Mouse (Mus musculus) right cerebral cortex, postnatal 36 days (tissue): ENCODE measurements at regions not wholly inside any gene's neighbourhood (a gene's known extent, or its start where the extent isn't known, plus 50 kb on each side); places are given as distances from the start of the nearest gene placed in this dataset.
A peak's percentile ranks its signal among the peaks of the same experiment; 100 is the strongest.

Experiments used
- DNase-seq, 2 experiments: peaks; one replicate each; pipeline ENCODE4 v3.0.0; 2022; ENCODE audit warnings: low spot score in 2 of 2, mixed read lengths in 1 of 2

DNA sequence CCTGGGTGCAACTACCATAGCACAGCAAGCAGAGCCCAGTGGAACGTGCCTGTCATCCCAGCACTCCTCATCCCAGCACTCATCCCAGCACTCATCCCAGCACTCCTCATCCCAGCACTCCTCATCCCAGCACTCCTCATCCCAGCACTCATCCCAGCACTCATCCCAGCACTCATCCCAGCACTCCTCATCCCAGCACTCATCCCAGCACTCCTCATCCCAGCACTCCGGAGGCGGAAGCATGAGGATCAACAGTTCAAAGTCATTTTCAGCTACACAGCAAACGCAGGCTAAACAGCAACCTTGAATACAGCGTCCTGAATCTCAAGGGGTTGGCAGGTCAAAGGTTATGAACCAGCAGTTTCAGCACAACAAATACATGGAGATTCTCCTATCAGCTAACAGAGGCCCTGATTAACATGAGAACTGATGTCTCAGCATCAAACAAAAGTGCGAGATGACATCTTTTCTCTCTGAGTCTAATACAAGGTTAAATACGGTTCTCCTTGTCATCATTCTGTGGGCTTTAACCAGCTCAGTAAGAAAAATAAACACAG is 211.8 kb downstream of the Pdcd6ip start:
- no peak for DNase-seq

DNA sequence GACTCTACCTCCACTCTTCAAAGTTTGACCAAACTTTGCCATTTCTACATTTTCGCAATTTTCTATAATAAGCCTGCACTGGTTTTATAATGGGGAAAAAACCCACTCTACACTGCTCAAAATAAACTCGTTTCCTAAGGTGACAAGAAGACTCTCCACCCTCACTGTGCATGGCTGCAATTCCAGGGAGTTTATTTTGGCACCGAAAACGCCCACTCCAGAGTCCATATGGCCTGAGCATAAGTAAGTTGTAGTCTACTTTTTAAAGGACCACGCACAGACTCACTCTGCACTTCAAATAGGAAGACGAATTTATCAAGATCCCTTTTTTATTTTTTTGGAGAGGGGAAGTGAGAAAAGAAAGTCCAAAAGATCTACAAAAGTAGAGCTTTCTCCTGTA is 219.4 kb downstream of the Pdcd6ip start:
- peak; percentile 77 to 89 for DNase-seq

DNA sequence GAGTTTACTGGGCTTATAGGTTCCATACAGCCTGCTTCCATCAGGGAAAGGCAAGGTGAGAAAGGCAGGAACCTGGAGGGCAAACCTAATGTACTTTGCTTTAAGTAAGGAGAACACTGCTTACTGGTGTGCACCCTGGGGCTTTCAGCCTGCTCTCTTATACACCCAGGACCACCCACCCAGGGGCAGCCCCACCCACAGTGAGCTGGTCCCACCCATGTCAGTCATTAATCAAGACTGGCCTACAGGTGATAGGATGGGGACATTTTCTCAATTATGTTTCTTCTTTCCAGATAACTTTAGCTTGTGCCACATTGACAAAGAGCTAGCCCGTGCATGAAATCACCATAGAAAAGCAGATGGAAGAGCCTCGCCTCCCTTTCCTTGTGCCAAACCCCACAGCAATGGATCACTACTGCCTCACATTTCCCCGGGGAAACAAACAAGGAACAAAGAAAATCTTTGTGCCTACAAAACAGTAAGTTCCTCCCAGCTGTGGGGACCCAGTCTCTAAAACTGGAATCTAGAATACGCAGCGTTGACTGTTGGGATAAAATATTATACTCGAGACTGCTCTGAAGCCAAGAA is 221.5 kb downstream of the Pdcd6ip start:
- DNase-seq: no peak

DNA sequence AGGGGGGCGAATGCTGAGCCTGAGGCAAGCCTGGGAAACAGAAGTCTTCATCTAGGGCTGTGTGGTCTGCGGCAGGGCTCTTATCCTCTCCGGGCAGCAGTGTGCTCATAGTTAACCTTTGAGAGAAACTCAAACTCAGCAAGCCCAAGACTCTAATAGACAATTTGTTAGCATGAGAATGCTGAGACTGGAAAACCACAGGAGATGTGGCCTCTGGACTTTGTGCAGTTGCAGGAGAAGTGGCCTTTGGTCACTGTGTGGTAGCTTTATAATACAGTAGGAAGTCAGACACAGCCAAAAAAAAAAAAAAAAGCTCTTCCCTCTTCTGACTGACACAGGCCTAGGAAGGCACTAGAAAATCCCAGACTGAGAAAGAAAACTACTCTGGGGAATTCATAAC is 228.2 kb downstream of the Pdcd6ip start:
- DNase-seq: no peak

DNA sequence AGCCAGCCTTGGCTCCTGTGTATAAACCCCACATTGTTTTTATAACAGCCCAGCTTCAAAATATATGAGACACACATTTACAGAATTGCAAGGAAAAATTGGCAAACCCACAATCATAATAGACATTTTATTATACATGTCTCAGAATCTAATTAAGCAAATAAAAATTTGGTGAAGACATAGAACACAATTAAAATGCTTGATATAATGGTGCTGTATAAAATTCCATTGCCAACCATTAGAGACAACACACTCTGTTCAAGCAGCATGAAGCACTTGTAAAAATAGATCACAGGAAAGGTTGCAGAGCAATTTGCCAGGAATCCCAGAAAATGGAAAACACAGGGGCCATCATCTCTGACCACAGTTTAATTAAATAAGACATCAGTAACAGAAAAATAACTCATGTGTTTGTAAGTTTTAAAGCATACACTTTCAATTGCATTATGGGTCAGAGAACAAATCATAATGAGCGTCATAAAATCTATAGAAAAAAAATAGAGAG is 229.2 kb downstream of the Pdcd6ip start:
- no peak for DNase-seq

DNA sequence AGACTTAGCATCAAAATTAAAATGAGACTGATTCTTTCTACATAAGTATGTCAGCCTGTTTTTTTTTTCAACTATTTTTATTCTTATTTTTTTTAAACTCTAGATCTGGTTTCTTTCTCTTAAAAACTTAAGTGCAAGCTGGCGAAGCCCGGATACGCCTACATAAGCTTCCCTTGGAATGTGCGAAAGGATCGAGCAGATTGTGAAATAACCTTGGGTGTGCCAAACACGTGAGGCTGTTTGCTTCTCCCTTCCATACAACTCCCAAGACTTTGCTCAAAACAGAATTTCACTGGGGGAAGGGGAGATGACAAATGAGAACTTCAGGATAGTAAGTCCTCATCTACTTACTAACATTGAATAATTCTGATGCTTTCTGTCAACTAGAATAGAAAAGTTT is 236.3 kb downstream of the Pdcd6ip start:
- peak; percentile 79 to 85 for DNase-seq

DNA sequence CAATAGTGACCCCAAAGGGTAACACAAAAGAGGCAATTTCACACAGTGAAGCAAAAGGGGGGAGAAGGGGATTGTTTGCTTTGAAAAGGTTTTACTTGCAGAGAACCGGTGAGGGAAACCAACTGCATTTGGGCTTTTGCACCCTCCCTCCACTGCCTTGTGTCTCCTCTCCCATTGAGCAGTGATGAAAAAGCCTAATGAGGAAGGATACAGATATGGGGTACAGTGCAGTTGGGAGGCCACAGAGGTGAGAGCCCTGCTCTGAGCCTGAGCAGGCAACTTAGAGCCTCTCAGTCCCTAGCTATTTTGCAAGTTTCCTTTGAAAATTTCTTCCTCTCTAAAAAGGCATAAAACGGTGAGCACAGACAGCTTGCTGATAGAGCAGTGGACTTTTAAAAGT is 245.2 kb downstream of the Pdcd6ip start:
- DNase-seq: no peak

DNA sequence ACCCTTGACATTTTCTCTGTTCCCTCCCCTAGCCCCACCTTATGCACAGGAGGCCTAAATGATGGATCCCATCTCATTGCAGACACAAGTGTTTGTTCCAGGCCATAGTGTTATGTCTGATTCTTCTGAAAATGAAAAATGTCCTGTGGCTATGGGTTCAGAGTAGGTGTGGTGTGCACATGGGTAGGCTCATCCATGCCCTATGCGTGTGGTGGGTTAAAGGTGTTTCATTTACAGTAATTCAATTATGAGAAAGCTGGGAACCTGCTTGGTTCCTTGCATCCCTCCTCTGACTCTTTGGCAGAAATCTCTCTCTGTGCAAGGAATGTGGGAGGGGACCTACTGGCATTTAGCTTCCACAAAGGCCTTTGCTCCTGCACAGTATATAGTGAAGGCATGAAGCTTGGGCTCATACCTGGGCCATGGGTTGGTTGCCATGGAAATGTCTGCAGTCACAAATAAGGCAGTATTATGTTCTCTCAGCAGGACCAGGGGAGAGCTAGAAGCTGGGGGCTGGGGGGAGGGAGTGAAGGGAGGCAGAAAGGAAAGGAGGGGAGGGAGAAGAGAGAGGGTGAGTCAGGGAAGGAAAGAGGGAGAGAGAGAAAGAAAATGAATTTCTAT is 245.7 kb downstream of the Pdcd6ip start:
- no peak for DNase-seq

DNA sequence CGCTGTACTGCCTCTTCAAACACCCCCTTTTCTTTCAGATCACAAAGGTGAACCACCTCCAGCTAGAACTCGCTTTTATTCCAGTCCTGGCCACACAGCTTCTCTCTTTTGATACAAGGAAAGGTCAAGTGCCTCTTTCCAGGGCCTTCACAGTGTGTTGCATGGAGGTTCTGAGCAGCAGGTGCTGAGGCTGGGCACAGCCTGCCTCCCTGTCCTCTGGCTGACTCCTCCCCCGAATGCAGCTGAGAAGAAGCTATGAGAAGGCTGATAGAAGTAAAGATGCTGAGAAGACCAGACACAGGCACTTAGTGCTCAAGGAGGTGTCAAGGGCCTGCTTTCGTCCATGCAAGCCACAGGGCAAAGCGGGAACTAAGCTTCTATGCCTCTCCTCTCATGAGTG is 248.2 kb downstream of the Pdcd6ip start:
- no peak for DNase-seq

DNA sequence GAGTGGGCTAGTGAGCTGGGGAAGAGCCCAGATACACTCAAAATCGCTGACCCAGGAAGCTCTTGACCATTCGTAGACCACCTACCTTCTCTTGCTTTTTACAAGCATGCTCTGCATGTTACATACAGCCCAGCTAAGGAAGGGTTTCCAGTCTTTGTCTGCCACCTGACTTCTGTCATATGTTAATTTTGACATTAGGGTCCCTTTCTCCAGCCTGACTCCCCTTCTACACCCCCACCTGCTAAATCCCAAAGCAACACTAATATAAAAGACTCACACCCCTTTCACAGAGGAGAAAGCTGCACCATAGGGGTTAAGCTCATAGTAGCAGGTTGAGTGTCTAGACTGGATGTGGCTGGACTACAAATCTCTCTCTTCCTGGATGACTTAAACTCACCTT is 248.8 kb downstream of the Pdcd6ip start:
- no peak for DNase-seq

DNA sequence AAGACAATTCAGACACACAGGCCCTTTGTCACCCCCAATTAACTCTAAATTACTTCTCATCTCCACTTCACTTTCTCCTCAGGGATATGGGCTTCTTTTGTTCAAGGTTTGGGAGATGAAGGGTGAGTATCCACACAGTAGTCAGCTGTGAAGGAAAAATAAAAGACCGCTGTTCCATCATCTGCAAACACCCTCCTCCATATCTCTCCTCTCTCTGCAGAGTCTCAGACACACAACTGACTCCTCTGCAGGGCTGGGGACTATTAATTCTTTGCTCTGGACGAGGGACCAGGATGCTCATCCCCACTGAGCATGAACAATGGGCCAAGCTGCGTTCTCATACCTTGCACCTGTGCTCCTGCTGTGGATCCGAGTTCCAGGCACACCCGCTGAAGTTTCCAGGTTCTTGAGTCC is 249.3 kb downstream of the Pdcd6ip start:
- no peak for DNase-seq

DNA sequence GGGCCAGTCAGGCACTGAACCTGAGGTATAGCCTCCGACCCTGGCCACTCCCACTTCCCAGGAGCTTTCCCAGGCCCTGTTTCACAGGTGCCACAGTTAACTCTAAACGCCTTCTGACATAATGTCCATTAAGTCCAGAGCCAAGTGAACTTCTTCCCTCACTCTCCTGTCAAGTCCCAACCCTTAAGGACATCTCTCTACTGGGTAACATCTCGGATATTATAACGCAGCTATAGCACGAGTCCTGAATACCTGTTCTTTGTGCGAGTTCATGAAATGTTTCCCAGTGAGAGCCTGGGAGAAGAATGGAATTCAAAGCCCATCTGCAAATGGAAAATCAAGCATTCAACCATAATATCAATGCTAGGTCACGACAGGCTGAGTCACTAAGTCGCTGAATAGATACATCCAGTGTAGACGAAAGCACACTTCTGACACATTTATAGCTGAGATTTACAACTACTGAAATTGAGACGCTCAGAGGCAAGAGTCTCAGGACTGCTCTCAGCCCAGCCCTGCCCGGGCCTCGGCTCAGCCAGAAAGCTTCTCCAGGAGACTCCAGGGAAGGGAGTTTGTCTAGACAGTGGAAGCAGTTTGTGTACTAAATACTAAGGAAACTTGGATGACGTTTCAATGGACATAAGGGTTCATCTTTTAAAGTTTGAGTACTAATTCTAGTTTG is 250.7 kb downstream of the Pdcd6ip start:
- no peak for DNase-seq

DNA sequence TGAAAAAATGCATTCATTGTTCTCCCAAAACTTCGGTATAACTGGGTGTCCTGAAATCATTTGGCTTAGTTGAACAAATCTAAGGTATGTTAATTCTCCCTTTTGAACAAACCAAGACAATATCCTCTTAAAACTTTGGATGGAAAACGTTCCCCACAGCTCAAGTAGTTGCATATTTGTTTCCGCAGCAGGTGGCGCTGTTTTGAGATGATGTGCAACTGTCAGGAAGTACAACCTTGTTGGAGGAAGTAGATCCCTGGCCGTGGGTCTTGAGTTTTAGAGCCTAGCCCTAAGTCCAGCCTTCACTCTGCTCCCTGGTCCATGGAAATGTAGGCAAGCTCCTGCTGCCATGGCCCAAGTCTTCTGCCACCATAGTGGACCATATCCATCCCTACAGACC is 252.5 kb downstream of the Pdcd6ip start:
- no peak for DNase-seq

DNA sequence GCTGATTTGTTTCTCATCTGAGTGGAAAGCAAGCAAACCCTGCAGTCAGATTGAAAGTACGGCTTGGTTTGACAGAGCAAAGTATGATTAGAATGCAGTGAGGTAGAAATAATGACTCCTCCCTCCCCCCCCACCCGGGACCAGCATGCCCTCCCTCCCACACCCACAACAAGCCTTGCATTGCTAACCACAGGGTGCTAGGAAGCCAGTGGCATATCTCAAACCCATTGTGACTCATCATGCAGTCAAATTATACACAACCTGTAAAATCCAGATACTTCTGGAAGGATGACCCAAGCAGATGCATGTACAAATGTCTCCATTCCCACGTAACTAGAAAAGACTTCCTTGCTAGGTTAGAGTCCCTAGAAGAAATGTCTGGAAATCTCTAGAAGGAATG is 254.8 kb downstream of the Pdcd6ip start:
- no peak for DNase-seq

DNA sequence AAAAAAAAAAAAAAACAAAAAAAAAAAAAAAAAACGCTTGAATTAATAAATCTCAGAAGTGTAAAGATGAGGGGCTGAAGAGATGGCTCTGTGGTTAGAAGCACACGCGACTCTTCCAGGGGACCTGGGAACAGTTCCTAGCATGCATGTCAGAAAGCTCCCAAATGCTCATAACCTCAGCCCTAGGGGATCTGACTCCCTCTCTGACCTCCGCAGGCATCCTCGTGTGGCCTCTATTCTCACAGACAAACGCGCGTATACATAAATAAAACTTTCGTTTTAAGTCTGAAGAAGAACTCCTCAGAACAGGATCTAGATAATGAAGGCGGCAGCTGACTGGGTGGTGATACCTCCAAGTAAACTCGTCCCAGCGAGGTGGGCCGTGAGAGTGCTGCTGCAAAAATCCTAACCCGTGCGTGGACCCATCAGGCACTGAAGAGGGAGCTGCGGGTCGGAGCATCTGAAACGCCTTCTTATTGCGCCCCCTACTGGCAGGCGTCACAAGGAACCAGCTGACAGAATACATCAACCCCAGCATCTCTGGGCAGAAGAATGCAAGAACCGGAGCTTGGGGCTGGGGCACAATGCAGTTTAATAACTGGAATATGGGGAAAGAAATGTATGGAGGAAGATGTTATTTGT is 266.2 kb downstream of the Pdcd6ip start:
- DNase-seq: peak; percentile 61 to 67

DNA sequence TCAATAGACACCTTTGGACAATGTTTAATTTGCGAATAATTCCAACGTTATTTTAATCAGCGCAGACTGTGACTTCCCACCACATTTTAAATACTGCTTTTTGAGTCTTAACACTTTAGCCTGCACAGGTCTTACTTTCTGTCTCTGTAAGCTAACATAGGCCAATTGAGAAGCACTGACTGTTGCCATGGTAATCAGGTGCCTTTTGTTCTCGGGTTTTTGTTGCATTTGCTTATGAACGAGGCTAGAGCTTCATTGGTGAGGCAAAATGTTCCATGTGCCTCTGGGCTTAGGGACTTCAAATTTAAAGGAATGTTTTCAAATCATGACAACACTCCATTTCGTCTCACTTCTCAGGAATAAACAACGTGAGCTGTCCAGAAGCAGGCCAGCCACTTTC is 269.7 kb downstream of the Pdcd6ip start:
- no peak for DNase-seq

DNA sequence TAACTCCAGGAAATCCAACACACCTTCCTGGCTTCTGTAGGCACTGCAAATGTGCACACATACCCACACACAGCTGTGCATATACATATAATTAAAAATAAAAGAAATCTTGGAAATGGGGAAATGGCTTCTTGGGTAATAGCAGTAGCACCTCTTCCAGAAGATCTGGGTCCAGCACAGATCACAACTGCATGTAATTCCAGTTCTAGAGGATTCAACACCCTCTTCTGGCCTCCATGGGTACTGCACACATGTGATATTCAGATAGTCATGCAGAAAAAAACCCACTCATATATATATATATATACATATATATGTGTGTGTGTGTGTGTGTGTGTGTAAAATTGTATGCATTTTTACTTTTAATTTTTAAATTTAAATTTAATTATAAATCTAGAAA is 272.1 kb downstream of the Pdcd6ip start:
- no peak for DNase-seq

DNA sequence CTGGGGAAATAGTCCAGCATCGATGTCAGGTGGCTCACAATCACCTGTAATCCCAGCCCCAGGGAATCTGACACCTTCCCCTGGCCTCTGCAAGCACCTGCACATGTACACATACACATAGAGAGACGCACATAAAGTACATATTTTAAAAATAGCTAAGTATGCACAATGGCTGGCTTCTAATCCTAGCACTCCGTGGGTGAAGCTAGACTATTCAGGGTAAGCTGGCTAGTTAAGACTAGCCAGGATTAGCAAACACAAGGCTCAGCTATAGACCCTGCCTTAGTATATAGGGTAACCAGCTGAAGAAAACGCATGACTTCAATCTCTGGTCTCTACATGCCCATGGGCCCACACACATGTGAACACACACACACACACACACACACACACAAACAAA is 274.6 kb downstream of the Pdcd6ip start:
- DNase-seq: no peak

DNA sequence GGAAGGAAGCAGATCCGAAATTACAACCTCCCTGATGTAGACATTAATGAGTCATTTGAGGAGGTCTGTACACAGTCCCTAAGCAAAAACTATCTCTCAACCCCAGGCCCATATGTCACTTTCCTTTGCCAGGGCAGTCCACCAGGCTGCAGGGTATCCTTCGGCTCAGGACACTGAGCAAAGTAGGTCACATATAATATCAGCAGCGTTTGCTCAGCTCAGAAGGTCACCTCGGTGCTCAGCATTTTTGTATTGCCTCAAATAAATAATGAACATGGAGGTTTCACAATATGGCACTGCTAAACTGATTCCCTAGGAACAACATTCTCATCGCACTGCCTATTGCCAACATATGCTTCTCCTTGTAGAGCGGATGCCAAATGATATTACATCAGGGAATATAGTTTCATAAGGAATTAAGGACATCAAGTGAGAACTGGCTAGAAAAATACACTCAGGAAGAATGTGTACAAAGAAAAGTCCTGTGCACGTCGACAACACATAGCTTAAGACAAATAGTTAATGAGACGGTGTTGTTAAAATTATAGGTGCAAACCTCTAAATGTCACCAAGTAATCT is 275.4 kb downstream of the Pdcd6ip start:
- no peak for DNase-seq

DNA sequence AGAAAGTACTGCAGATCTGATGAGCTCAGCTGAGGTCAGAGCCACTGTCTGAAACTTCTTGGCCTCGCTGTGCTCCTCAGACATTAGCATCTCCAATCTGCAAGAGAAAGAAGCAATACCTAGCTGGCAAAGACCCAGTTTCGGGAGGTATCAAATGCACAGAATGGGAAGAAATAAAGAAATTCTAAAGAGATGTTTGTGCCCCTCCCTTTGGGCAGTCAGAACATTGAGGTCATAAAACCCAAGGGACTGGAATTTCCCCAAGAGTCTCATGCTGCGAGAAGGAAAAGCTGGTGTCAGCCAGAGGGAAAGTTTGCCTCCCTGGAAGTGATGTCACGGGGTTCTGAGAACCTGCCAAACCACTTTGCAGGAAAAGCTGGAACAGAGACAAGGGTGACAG is 277.6 kb downstream of the Pdcd6ip start:
- DNase-seq: no peak

DNA sequence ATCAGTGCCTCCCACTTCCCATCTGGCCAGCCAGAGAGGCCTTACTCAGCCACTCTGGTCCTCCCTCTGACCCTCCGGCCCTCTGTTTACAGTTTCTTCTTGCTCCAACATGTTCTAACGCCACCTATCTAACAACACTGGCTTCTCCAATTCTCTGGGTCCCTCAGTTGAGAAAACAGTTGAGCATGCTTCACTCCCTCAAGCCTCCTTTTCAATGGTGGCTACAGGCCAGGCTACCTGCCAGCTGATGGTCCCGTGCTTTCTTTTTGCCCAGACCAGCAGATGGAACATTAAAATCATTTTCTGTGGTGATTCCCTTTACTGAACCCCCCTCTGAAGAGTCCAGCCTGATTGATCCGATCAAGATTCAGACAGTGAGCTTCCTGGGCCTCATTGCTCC is 280.8 kb downstream of the Pdcd6ip start:
- no peak for DNase-seq

DNA sequence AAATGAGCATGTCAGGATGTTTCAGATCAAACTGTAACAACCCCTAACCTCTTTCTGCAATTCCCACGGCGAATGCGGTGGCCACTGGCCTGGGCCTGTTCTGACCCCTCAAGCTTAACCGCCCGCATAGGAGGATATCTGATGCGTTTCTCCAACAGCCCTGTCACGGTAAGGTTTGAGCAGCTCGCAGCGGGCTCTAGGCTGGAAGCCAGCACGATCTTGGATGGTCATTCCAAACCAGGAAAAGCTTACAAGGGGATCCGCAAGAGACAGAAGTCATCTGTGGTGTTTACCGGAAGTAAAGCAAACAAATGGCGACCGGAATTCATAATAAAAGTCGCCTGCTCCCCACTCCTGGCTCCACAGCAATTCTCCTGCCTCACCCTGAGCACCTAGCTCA is 281.7 kb downstream of the Pdcd6ip start:
- no peak for DNase-seq
